Mouse (Mus musculus): ENCODE results near the gene 1700122O11Rik. TPM values are rescaled to one million over a fixed set of nuclear protein-coding genes. Genes with fewer than 3 reads are reported as not detected.

1700122O11Rik gene
- polyA plus RNA-seq, 1 experiment: not detected

DNA sequence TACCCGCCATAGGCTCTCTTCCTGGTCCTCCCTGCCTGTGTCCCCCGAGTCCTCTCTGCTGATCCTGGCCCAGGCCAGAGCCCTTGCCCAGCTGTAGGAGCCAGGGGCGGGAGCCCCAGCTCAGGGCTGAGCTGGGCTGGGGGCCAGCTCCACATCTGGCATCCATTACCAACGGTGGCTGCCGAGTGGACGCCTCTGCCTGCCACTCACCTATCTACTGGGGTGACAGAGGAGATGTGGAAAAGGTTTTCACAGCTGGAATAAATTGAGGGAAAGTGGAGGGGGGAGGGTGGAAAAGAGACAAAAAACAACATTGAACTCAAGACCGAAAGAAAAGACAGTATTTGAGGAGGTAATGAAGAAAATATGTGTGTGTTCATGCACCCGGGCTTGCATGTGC is 49.3 kb downstream of the 1700122O11Rik start:
- no peak for TF ChIP-seq GATA1 (IDR thresholded peaks at IDR 0.05; ENCODE audit: borderline replicate concordance, low read length)
- TF ChIP-seq FLI1 (IDR thresholded peaks at IDR 0.05; ENCODE audit: low read length): no peak
- H3K27me3 ChIP-seq (replicated peaks): peaks cover 23% of the 10 kb centered on the region
- H3K4me3 ChIP-seq (replicated peaks): no peak overlapping the region
- H3K9me3 ChIP-seq: no peaks in the 10 kb centered on the region
- H3K4me1 ChIP-seq: no peaks in the 10 kb centered on the region
- H3K36me3 ChIP-seq (replicated peaks; ENCODE audit: low read length): no peaks in the 10 kb centered on the region

DNA sequence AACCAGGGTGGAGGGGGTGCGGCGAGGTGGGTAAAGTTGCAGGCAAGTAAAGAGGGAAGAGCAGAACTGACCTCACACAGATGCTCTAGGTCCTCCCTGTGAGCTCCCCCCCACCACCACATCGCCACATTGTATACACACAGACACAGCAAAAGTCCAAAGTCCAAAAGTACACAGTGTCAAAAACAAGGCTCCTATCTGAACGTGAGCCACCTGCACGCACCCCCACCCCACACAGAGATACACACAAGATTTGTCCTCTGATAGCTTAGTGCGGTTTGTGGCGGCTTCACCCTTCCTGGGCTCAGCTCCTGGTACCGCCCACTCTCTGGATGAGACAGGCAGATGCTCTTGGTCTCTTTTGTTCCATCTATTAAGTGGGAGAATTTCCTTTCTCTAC is 50.0 kb downstream of the 1700122O11Rik start:
- no peak for TF ChIP-seq FLI1 (IDR thresholded peaks at IDR 0.05; ENCODE audit: low read length)
- TF ChIP-seq GATA1 (IDR thresholded peaks at IDR 0.05; ENCODE audit: borderline replicate concordance, low read length): no peak
- Histone ChIP-seq H3K4me3 (replicated peaks) (no peak overlapping the region), H3K27me3 (replicated peaks) (peaks cover 25% of the 10 kb centered on the region), H3K36me3 (replicated peaks; ENCODE audit: low read length) (no peaks in the 10 kb centered on the region), H3K9me3 (no peaks in the 10 kb centered on the region), H3K4me1 (no peaks in the 10 kb centered on the region)

Other genes with a start within 250 kb of the 1700122O11Rik start
- gene Mdfi, start 203.6 kb downstream of the 1700122O11Rik start, polyA plus RNA-seq (2012; ENCODE audit: insufficient read depth, low replicate concordance): 10.4 TPM in 1 of 2 replicates, not detected in the other
- 47.0 and 97.4 TPM in 2 replicates for gene Foxp4, start 113.6 kb downstream of the 1700122O11Rik start, polyA plus RNA-seq (2012; ENCODE audit: insufficient read depth, low replicate concordance)
- not detected in 2 replicates for gene 1700067P10Rik, start 51.0 kb upstream of the 1700122O11Rik start, polyA plus RNA-seq (2012; ENCODE audit: insufficient read depth, low replicate concordance)
- gene 9830107B12Rik, start 108.0 kb upstream of the 1700122O11Rik start, polyA plus RNA-seq (2012; ENCODE audit: insufficient read depth, low replicate concordance): not detected in 2 replicates
- 0.28 TPM in 1 of 2 replicates, not detected in the other for gene A530064D06Rik, start 129.0 kb upstream of the 1700122O11Rik start, polyA plus RNA-seq (2012; ENCODE audit: insufficient read depth, low replicate concordance)
- 0.07 TPM in 1 of 2 replicates, not detected in the other for gene Trem1, start 194.5 kb upstream of the 1700122O11Rik start, polyA plus RNA-seq (2012; ENCODE audit: insufficient read depth, low replicate concordance)
- gene Trem3, start 209.5 kb upstream of the 1700122O11Rik start, polyA plus RNA-seq (2012; ENCODE audit: insufficient read depth, low replicate concordance): 0.12 TPM in 1 of 2 replicates, not detected in the other
- gene Treml4, start 226.0 kb upstream of the 1700122O11Rik start, polyA plus RNA-seq (2012; ENCODE audit: insufficient read depth, low replicate concordance): 3.6 TPM in 1 of 2 replicates, not detected in the other

All from megakaryocyte, embryonic 14.5 days (primary cell).